Mouse (Mus musculus) stomach, postnatal 0 days (tissue): ENCODE data around the gene Cdc42se1. TPM values are rescaled to one million over a fixed set of nuclear protein-coding genes. Genes with fewer than 3 reads are reported as not detected.
"Not testable (repeated sequence)": the region's sequence is repeated elsewhere in the genome, so short reads cannot be mapped to it uniquely, and the experiment has no call there.

Source experiments
- ATAC-seq: fragments of 200-750 bp; cut with Nextera tagmentation; 2 replicates; pipeline ENCODE4 v1.8.0; 2017; ENCODE audit not compliant: low FRiP score, low TSS enrichment
- DNase-seq: peaks from one replicate; pipeline ENCODE4 v3.0.0-alpha.2; 2016; ENCODE audit warnings: low spot score
- H3K27ac ChIP-seq: fragments of 300-500 bp; sonication (generic); replicated peaks from 2 replicates; pipeline ENCODE4 v1.5.1; 2014; ENCODE audit warnings: mild to moderate bottlenecking, control low read depth
- H3K27me3 ChIP-seq: fragments of 300-500 bp; sonication (generic); 2 replicates; pipeline ENCODE4 v1.6.1; 2014; ENCODE audit warnings: low read length; ENCODE audit not compliant: control insufficient read depth, insufficient read depth
- H3K36me3 ChIP-seq: fragments of 300-500 bp; sonication (generic); 2 replicates; pipeline ENCODE4 v1.6.1; 2014; ENCODE audit warnings: low read length, mixed read lengths; ENCODE audit not compliant: control insufficient read depth, insufficient read depth
- H3K4me1 ChIP-seq: fragments of 300-500 bp; sonication (generic); replicated peaks from 2 replicates; pipeline ENCODE4 v1.6.1; 2014; ENCODE audit warnings: antibody characterized with exemption; ENCODE audit not compliant: control insufficient read depth, insufficient read depth
- H3K4me2 ChIP-seq: fragments of 300-500 bp; sonication (generic); replicated peaks from 2 replicates; pipeline ENCODE4 v1.6.1; 2014; ENCODE audit warnings: low read depth, mild to moderate bottlenecking, control low read depth, moderate library complexity
- H3K4me3 ChIP-seq: fragments of 300-500 bp; sonication (generic); 2 replicates; pipeline ENCODE4 v1.5.1; 2014; ENCODE audit warnings: low read depth, low read length, control low read depth
- H3K9ac ChIP-seq: fragments of 300-500 bp; sonication (generic); 2 replicates; pipeline ENCODE4 v1.6.1; 2014; ENCODE audit warnings: mild to moderate bottlenecking, low read length, control low read depth, mixed read lengths
- H3K9me3 ChIP-seq: fragments of 300-500 bp; sonication (generic); 2 replicates; pipeline ENCODE4 v1.6.1; 2016; ENCODE audit warnings: low read length; ENCODE audit not compliant: control insufficient read depth
- CTCF ChIP-seq: IDR thresholded peaks from 2 replicates; pipeline ENCODE4 v1.5.1; 2016; ENCODE audit warnings: antibody characterized with exemption, low read depth, mild to moderate bottlenecking, moderate library complexity
- EP300 ChIP-seq: optimal IDR thresholded peaks from 2 replicates; pipeline ENCODE3; 2016; ENCODE audit warnings: antibody characterized with exemption
- WGBS: fragments of 180-500 bp; shearing (Covaris S2); extraction: QIAGEN DNeasy Blood & Tissue Kit; methylation state at CpG from one replicate; pipeline ENCODE4 v1.1.7; 2014; 5-methylcytosine and 5-hydroxymethylcytosine counted together
- polyA plus RNA-seq: library from polyadenylated mRNA; unstranded; fragments of >200 nt; fragmentation: Nextera tagmentation; extraction: Ambion mirVana; gene quantifications from 2 replicates; pipeline ENCODE4 v1.2.1, GENCODE M21; 2015

Gene Cdc42se1
- polyA plus RNA-seq, 1 experiment from 2014 or later = 88.1 TPM

DNA sequence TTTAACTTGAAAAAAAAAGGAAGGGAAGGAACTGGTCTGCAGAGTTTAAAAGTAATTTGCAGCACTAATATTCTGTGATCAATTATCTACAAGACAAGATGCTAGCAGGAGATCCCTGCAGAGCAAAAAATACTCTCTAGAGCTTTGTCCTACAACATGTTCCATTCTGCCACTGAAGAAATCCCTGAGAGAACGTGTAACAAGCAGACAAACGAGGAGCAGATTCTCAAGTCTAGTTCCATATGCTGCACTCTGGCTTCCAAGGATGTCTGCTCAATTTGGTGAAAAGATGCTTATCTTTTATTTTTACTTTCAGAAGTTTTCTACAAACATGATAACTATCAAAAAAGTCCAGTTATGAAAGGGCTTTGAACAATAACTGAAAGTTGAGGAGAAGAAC, 28.0 kb upstream of the Cdc42se1 start:
- peaks cover 47% of the 10 kb centered on the region for H3K36me3 ChIP-seq

DNA sequence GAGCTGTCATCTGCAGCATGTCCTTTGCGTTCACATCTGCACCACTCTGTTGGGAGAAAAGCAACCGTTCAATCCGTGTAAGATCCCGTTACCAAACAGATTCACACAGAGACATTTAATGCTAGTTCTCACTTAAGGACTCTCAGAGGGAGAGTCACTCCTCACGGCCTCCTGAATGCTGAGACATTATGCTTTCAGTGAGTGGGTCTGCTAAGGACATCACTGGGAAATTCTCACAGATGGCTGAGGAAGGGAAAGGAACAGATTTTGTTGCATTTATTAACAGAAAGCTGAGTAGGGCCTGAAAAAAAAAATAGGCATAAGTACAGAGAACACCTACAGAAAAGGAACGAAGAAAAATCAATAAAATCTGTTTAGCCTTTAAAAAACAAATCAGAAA, 24.7 kb upstream of the Cdc42se1 start:
- no peaks in the 10 kb centered on the region for H3K4me1 ChIP-seq
- H3K4me3 ChIP-seq = no peak overlapping the region
- H3K9ac ChIP-seq = no peak overlapping the region
- H3K27ac ChIP-seq = no peak overlapping the region
- ATAC-seq (no peak), DNase-seq (no peak)
- 93% methylated on average over 6 of the region's 6 CpGs for WGBS
- no peak for TF ChIP-seq CTCF
- no peak for TF ChIP-seq EP300
- H3K36me3 ChIP-seq = peaks cover 44% of the 10 kb centered on the region
- H3K4me2 ChIP-seq = no peak overlapping the region
- no peaks in the 10 kb centered on the region for H3K9me3 ChIP-seq
- no peaks in the 10 kb centered on the region for H3K27me3 ChIP-seq

More for the DNA sequence above, 28.0 kb upstream of the Cdc42se1 start:
- Histone ChIP-seq H3K27ac (peak overlapping the region; percentile 69), H3K4me3 (no peak overlapping the region), H3K4me1 (no peaks in the 10 kb centered on the region), H3K27me3 (no peaks in the 10 kb centered on the region), H3K9me3 (no peaks in the 10 kb centered on the region), H3K9ac (no peak overlapping the region), H3K4me2 (no peak overlapping the region)
- TF ChIP-seq EP300 (no peak), CTCF (no peak)
- ATAC-seq (no peak), DNase-seq (no peak)
- 70% methylated on average over 2 of the region's 2 CpGs for WGBS

DNA sequence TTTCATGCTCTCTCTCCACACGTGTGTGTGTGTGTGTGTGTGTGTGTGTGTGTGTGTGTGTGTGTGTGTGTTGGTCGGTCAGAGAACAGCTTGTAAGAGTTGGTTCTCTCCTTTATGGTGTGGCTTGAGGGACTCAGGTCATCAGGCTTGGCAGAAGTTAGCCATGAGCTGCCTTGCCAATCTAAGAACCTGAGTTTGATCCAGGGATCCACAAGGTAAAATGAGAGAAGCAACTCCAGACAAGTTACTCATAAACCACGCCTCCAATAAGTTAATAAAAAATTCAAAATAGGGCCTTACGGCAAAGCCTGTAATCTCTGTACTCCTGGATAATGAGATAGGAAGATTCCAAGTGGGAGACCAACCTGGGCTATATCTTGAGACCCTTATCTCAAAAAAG, 20.2 kb upstream of the Cdc42se1 start:
- Histone ChIP-seq H3K36me3 (peaks cover 18% of the 10 kb centered on the region), H3K27me3 (no peaks in the 10 kb centered on the region), H3K4me1 (no peaks in the 10 kb centered on the region), H3K4me3 (no peak overlapping the region), H3K9ac (no peak overlapping the region), H3K27ac (no peak overlapping the region), H3K9me3 (no peaks in the 10 kb centered on the region), H3K4me2 (no peak overlapping the region)
- DNase-seq = no peak
- no peak for ATAC-seq
- TF ChIP-seq CTCF = no peak
- TF ChIP-seq EP300 = no peak
- WGBS = 72% methylated on average over 2 of the region's 4 CpGs

DNA sequence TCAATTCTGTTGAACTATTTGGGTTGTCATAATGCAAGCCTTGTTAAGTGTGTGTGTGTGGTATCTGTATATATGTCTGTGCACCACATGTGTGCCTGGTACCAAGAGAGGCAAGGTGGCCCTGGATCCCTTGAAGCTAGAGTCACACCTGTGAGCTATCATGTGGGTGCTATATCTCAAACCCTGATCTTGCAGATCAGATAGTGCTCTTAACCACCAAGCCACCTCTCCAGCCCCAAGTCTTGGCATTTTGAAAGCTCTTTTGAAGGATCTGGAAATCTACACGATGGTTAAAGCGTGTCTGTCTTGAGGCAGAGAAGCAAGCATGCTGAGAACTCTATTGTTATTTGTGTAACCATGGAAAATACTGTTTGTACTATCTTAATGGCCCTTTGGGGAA, 17.9 kb upstream of the Cdc42se1 start:
- ATAC-seq (no peak), DNase-seq (no peak)
- 63% methylated on average over 2 of the region's 2 CpGs for WGBS
- no peak overlapping the region for H3K4me3 ChIP-seq
- H3K4me2 ChIP-seq = no peak overlapping the region
- no peaks in the 10 kb centered on the region for H3K4me1 ChIP-seq
- peaks cover 12% of the 10 kb centered on the region; the same call in 1 of the 2 replicates for H3K36me3 ChIP-seq
- H3K9ac ChIP-seq = no peak overlapping the region
- TF ChIP-seq CTCF = no peak
- no peaks in the 10 kb centered on the region for H3K27me3 ChIP-seq
- H3K9me3 ChIP-seq = no peaks in the 10 kb centered on the region
- H3K27ac ChIP-seq = no peak overlapping the region

DNA sequence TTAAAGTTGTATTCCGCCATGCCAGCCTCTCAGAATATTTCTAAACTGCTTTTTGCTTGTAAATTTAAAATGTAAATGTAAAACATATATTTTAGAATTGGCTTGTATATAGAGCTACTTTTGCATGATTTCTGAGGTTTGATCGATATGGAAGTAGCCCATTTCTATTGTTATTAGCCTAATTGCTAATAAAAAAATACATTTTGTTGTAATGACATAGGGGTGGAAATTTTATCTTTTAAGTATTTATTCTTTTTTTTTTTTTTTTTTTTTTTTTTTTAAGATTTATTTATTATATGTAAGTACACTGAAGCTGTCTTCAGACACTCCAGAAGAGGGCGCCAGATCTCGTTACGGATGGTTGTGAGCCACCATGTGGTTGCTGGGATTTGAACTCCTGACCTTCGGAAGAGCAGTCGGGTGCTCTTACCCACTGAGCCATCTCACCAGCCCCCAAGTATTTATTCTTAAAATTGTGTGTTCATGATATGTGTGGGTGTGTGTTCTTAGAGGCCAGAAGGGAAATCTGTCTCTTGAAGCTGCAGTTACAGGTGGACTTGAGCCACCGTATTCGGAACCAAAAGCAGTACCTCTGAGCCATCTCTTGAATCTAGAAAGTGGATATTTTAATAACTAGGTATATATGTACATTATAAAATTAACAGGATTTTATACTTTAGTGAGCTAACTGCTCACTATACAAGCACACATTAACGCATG, 15.5 kb upstream of the Cdc42se1 start:
- not testable (repeated sequence) for H3K9ac ChIP-seq, DNase-seq, ATAC-seq, H3K9me3 ChIP-seq, H3K27ac ChIP-seq, H3K36me3 ChIP-seq, H3K4me2 ChIP-seq, H3K4me3 ChIP-seq, H3K27me3 ChIP-seq, H3K4me1 ChIP-seq
- 94% methylated on average over 7 of the region's 10 CpGs for WGBS
- TF ChIP-seq CTCF = 0 out of 2 replicates have a peak, but pooled peaks have one; percentile 21

DNA sequence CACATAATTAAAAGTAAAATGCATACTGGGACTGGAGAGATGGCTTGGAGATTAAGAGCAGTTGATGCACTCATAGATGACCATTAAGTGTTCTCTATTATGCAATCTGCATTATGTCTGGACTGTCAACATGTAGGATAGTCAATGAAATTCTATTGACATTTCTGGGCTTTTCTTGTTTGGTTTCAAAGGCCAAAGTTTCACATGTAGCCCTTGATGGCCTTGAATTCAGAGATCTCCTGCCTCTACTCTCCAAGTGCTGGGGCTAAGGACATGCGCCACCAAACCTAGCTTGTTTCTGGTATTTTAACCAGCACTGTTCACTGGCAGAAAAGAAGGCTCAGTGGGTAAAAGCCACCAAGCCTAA, 14.9 kb upstream of the Cdc42se1 start:
- Histone ChIP-seq H3K36me3 (peaks cover 3% of the 10 kb centered on the region; the same call in 1 of the 2 replicates), H3K4me2 (no peak overlapping the region), H3K27ac (no peak overlapping the region), H3K4me1 (peaks cover 2% of the 10 kb centered on the region; the same call in 1 of the 2 replicates), H3K4me3 (no peak overlapping the region), H3K27me3 (no peaks in the 10 kb centered on the region), H3K9me3 (no peaks in the 10 kb centered on the region), H3K9ac (no peak overlapping the region)
- ATAC-seq = no peak
- TF ChIP-seq CTCF = no peak
- TF ChIP-seq EP300 = no peak
- no peak for DNase-seq
- WGBS = 97% methylated on average over 1 of the region's 1 CpGs
